In the genomic region with DNA sequence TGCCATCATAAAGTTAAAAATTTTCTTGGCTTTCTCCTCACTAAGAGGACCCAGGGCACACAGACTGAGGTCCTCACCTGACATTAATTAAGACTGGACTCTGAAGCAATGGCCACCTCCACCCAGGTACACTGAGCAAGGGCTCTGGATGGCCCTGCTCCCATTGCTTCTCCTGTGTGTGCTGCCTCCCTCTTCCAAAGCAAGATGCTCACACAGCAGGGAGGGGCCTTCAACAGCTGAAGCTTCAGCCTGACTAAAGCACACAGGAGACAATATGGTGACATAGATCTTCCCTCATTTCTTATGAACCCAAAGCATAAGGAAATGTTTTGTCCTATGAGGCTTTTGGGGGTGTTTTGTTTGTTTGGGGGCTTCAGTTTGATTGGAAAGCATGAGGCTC, we compare ENCODE assay signal across 13 mouse cellular contexts.
"Had no signal": no experiment of that assay in that cellular context is flagged by ENCODE, and none has a peak within 500 bp of the region (broad histone marks: within the 10 kb centered on the region; RNA-seq: fewer than 3 reads in every experiment).

No protein-coding gene starts in this region.

- H3K4me1 ChIP-seq: limb, embryonic 15.5 days; liver, embryonic 12.5 days; neural tube, embryonic 12.5 days had no signal

- H3K4me3 ChIP-seq: limb, embryonic 15.5 days; liver, embryonic 12.5 days; midbrain, embryonic 10.5 days; neural tube, embryonic 12.5 days had no signal

- H3K9ac ChIP-seq: limb, embryonic 15.5 days; liver, embryonic 12.5 days; lung, embryonic 14.5 days; neural tube, embryonic 12.5 days had no signal

- H3K27me3 ChIP-seq: limb, embryonic 15.5 days; liver, embryonic 12.5 days; neural tube, embryonic 12.5 days had no signal

- H3K4me2 ChIP-seq: limb, embryonic 15.5 days; liver, embryonic 12.5 days; lung, embryonic 14.5 days; neural tube, embryonic 12.5 days had no signal

- H3K27ac ChIP-seq: kidney, postnatal 0 days; limb, embryonic 15.5 days; liver, embryonic 12.5 days; midbrain, embryonic 10.5 days; neural tube, embryonic 12.5 days had no signal

- ATAC-seq: liver, embryonic 12.5 days had no signal

- DNase-seq: kidney, postnatal 36 days; lung, embryonic 14.5 days; lung, postnatal 10 days; lung, postnatal 4 days; midbrain, embryonic 14.5 days; spleen, adult 18-20 months; thymus, adult 2 months; thymus, postnatal 25 days had no signal

- H3K36me3 ChIP-seq: limb, embryonic 15.5 days; liver, embryonic 12.5 days; midbrain, embryonic 10.5 days; neural tube, embryonic 12.5 days had no signal

- H3K9me3 ChIP-seq: limb, embryonic 15.5 days; liver, embryonic 12.5 days; midbrain, embryonic 10.5 days; neural tube, embryonic 12.5 days had no signal
